Mouse (Mus musculus) adrenal gland, adult 10 weeks (tissue): Measurements from ENCODE around the gene Pax6. TPM values are rescaled to one million over a fixed set of nuclear protein-coding genes. Genes with fewer than 3 reads are reported as not detected.

Experiments
- polyA plus RNA-seq: library from polyadenylated mRNA; stranded (reverse); fragments of 350-450 nt; fragmentation: Illumina TruSeq; extraction: RNeasy Lipid Tissue Mini Kit (QIAGEN cat#74804); gene quantifications from one replicate; pipeline ENCODE4 v1.2.3, GENCODE M21; 2014; ENCODE audit warnings: low read depth, low replicate concordance

Gene Pax6
- polyA plus RNA-seq, result not detected

DNA sequence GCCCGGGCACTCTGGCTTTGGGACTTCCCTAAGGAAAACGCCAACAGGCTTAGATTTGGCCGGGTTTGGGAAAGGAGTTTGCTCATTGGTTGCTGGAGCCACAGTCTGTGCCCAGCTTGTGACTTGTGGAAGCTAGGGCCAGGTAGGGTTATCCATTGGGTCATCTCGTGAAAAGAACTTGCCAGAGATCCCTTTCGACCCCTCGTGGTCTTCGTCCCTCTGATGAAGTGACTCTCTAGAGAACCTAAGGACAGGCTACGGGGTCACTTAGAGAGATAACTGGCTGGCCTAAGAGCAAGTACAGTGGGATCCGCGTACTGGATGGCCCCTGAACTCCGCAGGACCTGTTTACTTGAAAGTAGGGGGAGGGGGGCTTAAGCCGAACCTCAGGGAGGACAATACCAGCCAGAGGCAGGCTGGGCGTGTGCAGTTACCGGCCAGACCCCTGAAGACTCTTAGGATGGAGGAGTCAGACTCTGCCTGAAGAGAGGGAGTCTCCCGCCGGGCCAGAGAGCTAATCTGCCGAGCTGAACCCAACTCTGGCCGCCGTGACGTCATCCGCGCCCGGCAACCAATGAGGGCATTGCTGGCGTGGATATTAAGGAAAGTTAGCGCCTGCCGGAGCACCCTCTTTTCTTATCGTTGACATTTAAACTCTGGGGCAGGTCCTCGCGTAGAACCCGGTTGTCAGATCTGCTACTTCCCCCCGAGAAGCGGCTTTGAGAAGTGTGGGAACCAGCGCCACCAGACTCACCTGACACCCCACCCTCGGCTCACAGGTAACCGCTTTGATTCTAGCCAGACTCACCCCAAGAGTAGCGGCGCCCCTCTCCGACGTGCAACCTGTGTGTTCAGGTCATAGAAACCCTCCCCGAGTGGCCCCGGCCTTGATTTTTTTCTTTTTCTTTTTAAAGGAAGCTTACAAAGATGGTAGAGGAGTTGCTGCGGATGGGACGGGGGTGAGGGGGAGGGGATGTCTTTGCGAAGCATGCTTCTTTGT is at the start of gene Pax6:
Pax6 (plus strand) TSS at position 630 of the 1,000 bp plus-strand sequence.

Other genes with a start within 250 kb of the Pax6 start
- 37.6 TPM for gene Elp4, start 235.7 kb downstream of the Pax6 start, polyA plus RNA-seq
- 176 TPM for gene Immp1l, start 235.7 kb downstream of the Pax6 start, polyA plus RNA-seq